Mouse (Mus musculus) lung, adult 2 months (tissue): ENCODE data around the gene Srrm3.

Source experiments
- CTCF ChIP-seq: fragments of 200-500 bp; IDR thresholded peaks from 2 replicates; pipeline ENCODE4 v1.5.1; 2011; ENCODE audit warnings: mild to moderate bottlenecking, low read length, control low read depth; ENCODE audit not compliant: insufficient read depth
- POLR2A ChIP-seq: fragments of 200-500 bp; IDR thresholded peaks from 2 replicates; pipeline ENCODE4 v1.6.1; 2011; ENCODE audit warnings: low read depth, mild to moderate bottlenecking, control low read depth, low read length, borderline replicate concordance; ENCODE audit errors: extremely low read depth

DNA sequence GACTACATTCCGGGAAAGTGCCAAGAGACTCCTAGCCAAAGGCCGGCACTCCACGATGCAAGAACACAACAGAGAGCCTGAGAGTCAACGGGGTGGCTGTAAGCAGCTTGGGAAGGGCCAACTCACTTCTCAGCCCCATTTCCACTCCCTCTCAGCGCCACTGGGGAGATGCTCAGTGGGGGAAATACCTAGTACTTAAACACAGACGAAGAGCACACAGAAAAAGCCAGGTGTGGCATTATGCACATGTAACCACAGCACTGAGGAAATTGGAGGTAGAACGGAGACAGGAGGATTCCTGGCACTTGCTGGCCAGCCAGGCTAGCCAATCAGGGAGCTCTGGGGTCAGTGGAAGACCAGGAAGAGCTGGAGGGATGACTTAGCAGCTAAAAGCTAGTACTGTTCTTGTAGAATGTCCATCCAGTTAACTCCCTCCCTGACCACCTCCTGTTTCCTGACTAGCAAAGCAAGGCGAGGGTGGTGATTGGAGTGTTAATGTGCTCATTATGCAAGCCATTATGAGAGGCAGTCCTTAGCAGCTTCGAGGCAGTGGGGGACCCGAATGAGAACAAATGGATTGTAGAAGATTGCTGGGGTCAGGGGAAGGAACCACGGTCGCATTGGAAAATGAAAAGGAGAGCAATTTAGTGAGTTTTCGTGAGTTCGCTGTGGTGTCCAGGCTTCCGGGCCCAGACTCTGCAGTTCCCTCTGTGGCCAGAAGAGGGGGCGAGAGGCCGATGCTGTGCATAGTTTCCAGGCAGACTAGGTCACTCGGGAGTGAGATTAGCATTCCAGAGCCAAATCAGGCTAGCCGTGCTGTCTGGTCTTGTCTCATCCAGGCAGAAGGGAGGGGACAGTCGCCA is 12.5 kb upstream of the Srrm3 start:
- TF ChIP-seq POLR2A (no peak), CTCF (peak; percentile 96)
